Mouse (Mus musculus) frontal cortex, postnatal 14 days (tissue): ENCODE results near the gene Rnf222.

Experiments used
- DNase-seq, 2 experiments: peaks; one replicate each; pipeline ENCODE4 v3.0.0; 2022; ENCODE audit warnings: low spot score in 2 of 2

Gene Rnf222

DNA sequence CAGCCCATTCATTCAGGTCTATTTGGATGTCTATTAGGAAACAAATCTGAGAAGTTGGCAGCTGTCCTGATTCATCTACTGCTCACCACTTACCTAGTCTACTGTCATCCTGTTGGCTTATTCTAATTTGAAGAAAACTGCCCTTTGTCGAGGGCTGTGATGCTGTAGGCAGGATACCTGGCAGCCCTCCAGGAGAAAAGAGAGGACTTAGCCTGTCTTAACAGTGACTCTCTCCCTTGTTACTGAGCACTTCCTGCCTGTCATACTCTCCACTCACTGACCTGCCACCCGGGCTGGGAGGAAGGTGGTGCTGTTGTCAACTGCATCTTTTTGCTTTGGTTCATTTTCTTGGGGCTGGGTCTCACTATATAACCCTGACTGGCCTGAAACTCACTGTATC lies 2.3 kb downstream of the Rnf222 start:
- no peak for DNase-seq

- DNase-seq, result no peak
Measured at GRCm38 (mm10) chr11:68891823-68892222, 3.5 kb downstream of the Rnf222 start.

DNA sequence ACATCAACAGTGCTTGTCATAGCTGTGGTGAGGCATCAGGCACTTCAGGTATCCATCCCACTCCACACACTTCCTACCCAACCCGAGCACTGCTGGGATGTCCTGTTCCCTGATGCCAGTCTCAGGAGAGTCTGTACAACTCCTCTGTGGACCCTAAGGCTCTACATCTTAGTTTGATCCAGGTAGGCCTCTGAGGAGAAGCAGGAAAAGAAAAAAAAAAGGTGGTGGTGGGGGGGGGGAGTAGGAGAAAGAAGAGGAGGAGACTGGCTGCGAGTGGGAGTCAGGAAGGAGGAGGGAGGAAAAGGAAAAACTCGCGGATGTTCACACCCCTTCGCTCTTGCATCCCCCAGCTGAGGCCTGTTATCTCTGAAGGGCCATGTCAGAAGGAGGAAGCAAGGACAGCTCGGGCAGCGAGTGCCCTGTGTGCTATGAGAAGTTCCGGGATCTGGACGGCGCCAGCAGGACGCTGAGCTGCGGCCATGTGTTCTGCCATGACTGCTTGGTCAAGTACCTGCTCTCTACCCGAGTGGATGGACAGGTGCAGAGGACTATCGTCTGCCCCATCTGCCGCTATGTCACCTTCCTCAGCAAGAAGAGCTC lies 4.0 kb downstream of the Rnf222 start:
- no peak for DNase-seq

DNA sequence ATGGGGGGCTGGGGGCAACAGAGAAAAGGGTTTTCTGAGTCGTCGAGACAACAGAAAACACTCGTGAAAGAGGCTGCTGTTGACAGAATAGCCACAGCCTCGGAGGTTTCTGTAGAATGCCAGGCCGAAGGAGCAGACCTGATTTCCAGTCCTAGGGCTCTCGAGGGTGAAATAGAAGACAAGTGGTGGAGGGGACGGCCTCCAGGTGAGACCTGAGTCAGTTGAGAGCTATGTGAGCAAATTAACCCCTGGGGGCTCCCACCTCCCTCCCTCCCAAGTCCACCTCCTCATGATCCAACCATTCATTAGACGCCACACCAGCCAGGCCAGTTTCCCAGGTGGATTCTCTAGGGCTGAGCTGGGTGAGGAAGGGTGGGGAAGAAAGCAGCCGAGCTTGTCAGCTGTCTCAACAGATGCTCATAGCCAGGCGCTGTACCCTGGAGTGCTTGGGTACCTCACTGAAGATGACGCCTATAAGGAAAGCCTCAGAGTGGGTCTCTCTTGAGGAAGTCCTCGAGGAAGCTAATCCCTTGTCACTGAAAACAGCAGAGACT lies 5.6 kb downstream of the Rnf222 start:
- DNase-seq, result no peak

DNA sequence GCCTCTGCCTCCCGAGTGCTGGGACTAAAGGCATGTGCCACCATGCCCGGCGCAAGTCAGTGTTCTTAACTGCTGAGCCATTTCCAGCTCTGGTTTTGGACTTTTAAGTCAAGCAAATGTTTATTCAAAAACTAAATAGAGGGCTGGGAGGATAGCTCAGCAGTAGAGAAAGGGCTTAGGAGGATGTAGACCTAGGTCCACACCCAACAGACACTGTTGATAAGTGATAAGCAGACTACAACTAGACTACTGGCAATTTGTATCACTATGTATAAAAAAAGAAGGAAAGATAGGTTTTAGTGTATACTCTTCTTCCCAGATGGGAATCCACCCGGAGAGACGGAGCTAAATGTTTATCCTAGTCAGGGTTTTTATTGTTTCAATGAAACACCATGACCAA lies 7.9 kb downstream of the Rnf222 start:
- DNase-seq, result no peak

DNA sequence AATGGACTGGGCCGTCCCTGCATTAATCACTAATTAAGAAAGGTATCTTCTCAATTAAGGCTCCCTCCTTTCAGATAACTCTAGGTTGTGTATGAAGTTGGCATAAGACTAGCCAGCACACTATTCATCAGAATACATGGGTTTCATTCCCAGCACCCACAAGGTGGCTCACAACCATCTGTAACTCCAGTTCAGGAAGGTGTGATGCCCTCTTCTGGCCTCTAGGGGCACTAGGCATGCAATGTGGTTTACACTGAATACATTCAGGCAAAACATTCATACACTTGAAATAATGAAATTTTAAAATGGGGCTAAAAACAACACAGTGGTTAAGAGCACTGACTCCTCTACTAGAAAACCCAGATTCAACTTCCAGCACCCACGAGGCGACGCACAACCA lies 8.8 kb downstream of the Rnf222 start:
- DNase-seq, result no peak

- no peak for DNase-seq
Measured at GRCm38 (mm10) chr11:68897838-68898237, 9.5 kb downstream of the Rnf222 start.

GRCm38 (mm10) chr11:68898790-68899189 lies 10.4 kb downstream of the Rnf222 start:
- no peak for DNase-seq

- no peak for DNase-seq
Measured at GRCm38 (mm10) chr11:68899815-68900214, 11.5 kb downstream of the Rnf222 start.

DNA sequence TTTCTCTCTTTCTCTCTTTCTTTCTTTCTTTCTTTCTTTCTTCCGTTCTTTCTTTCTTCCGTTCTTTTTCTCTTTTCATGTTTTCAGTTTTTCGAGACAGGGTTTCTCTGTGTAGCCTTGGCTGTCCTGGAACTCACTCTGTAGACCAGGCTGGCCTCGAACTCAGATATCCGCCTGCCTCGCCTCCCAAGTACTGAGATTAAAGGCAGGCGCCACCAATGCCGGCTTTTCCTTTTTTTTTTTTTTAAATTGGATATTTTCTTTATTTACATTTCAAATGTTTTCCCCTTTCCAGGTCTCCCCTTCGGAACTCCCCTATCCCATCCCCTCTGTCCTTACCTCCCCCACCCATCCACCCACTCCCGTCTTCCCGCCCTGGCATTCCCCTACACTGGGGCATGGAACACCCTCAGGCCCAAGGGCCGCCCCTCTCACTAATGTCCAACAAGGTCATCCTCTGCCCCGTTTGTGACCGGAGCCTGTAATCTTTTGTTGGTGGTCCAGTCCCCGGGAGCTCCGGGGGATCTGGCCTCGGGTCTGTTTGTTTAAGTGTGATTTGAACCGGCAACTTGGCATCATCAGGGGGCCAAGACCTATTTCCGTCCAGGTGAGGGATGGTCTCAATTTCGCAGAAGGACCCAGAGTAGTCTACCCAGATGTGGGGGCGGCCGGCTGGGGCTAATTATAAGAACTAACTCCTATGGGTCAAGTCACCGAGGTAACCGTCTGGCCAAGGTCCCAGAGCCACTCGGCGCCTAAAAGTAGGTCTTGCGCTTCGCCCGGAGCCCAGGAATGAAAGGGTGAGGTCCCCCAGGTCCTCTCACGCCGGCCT lies 12.4 kb downstream of the Rnf222 start:
- DNase-seq, result no peak

DNA sequence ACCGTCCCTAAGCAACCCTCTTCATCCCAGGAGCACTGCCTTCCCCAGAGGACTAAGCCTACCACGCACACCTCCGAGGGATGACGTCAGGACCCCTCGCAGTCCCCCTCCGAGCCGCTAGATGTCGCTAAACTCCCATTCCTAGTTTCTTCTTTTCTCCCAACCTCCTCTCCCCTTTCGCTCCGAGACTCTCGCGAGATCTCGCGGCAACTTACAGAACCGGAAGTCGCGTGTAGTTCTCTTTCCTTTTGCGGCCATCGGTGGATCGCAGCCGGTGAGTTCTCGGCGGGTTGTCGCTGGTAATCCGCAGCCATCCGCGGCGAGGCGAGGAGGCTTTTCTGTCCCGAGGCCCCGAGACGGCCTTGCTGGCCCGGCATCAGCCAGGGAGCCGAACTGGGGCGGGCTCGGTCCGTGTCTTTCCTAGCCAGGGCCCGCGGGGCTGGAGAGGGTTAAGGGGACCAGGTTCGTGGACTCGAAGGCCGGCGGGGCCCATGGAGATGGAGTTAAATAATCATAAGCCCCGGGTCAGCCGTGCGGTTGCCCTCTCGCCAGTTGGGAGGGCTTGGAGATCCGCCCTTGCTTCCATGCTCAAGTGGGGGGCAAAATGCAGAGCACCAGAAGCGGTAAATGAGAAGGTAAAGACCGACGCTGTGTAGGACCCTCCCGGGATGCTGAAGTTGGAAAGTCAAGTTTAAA lies 13.1 kb downstream of the Rnf222 start, which contains the start of gene Rpl26:
Rpl26 (plus strand) TSS at position 233 of the 696 bp plus-strand sequence.
- DNase-seq, result peak; percentile 97 to 99

- DNase-seq, result no peak
Measured at GRCm38 (mm10) chr11:68902047-68902364, 13.7 kb downstream of the Rnf222 start.

DNA sequence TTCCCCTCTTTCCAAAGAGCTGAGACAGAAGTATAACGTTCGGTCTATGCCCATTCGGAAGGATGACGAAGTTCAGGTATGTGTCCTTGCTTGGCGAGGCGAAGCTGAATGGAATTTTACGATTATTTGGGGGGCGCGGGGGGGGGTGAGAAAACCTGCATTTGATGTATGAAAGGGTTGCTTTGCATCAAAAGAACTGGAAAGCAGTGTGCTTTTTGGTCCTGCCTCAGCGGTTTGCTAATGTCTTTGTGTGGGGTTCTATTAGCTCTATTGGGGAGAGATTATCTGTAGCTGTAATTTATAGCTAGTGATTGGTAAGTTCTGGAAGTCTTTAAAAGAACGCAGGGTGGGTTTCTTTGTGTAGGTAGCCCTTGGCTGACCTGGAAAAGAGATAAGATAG lies 14.0 kb downstream of the Rnf222 start:
- DNase-seq, result no peak

- no peak for DNase-seq
Measured at GRCm38 (mm10) chr11:68902823-68903222, 14.5 kb downstream of the Rnf222 start.

- DNase-seq, result no peak
Measured at GRCm38 (mm10) chr11:68903775-68904174, 15.4 kb downstream of the Rnf222 start.

DNA sequence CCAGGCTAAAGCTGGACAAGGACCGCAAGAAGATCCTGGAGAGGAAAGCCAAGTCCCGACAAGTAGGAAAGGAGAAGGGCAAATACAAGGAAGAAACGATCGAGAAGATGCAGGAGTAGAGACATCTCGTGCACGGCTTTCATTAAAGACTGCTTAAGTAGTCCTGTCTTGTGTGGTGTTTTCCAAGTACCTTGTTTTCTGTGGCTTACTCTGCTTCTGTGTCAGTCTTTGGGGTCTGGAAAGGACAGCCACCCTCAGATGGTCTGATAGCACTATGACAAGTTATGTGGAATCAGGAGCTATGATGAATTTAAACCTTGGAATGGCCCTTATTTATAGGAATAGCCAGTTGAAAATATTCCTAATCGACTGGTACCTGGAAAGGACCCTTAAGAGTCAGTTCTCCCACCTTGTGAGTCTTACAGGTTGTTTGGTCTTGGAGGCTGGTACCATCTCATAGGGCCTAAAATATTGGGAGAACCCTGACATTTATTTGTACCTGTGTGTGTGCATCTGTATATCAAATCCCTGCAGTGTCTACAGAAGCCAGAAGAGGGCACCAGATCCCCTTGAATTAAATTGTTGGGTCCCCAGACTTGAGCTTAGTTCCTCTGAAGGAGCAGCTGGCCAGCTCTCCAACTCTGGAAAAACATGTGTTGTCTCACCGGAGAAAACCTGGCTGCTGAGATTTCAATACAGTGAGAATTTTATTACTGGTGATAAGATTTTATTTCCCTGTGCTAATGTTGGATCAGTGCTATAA lies 16.2 kb downstream of the Rnf222 start:
- peak; percentile 50 to 72 for DNase-seq

GRCm38 (mm10) chr11:68905138-68905531 lies 16.8 kb downstream of the Rnf222 start:
- no peak for DNase-seq

DNA sequence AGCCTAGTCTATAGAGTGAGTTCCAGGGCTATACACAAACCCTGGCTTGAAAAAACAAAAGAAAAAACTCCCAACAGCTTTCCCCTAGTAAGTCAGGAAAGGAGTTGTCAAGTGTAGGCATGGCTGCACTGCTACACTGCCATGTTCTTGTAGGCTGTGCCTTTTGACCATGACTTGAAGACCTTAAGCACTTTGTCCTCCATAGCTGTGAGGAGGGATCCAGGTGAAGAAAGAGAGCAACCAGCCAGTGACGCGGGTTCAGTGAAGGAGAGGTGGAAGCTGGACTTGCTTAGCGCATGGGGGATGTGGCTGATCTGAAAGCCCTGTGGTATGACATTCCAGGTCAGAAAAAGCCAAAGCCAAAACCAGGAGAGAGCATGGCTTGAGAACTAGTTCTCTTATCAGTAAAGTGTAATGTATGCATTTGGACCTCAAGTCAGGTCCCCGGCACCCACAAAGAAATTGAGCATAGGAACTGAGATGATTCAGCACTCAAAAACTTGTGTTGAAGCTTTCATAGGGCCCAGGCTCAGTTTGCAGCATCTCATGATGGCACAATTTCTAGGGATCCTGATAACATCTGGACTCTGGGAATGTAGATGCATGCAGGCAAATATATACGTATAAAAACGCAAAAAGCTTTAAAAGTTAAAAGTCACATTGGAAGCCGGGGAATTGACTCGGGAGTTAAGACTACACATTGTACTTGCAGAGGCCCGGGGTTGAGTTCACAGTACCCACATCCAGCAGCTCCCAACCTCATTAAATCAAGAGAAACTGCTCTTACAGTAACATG lies 17.5 kb downstream of the Rnf222 start:
- no peak for DNase-seq

- no peak for DNase-seq
Measured at GRCm38 (mm10) chr11:68906461-68906790, 18.1 kb downstream of the Rnf222 start.

DNA sequence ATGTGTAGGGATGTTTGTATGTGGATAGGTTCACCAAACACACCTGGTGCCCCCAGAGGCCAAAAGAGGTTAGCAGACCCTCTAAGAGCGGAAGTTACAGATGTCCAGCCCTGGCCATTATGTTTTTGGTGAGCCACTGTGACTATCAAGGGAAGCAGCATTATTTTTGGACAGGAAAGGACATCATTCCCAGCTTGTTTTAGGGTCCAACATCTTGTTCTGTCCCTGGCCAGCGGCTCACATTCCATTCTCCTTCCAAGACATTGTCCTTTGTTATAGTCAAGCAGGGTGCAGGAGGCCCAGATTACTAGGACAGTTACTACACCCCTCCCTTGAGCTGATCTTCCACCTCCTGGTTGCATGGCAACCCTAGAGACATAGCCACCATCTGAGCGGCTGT lies 18.9 kb downstream of the Rnf222 start:
- no peak for DNase-seq

DNA sequence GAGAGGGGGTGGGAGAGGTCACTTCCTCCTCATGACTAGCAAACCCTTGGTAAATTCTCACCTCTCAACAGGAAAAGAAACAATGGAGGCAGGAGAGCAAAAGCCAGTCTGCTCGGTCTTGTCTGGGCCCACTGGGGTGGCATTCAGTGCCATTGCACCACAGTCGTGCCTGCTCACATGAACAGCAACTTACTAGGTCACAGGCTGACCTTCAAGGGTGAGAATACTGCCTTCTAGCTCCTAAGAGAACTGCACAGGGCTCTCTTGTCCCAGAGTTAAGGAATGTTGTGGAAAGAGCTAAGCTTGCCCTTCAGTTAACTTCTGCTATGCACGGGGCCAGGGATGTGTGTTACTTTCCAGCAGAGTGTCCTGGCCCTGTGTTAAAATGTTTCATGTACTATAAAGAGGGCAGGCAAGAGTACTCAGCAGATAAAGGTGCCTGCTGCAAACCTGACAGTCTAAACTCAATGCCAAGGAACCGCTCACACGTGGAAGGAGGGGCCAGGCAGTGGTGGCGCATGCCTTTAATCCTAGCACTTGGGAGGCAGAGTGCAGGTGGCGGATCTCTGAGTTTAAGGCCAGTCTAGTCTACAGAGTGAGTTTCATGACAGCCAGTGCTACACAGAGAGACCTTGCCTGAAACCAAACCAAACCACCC lies 20.6 kb downstream of the Rnf222 start:
- DNase-seq, result no peak
